Mouse (Mus musculus) small intestine, adult 2 months (tissue): ENCODE measurements around the gene Prss56.

Experiments
- CTCF ChIP-seq: fragments of 200-500 bp; IDR thresholded peaks from 2 replicates; pipeline ENCODE4 v1.5.1; 2012; ENCODE audit warnings: low read depth, mild to moderate bottlenecking, control low read depth, inconsistent platforms, low read length, moderate library complexity, mixed read lengths; ENCODE audit not compliant: insufficient replicate concordance, insufficient read length; ENCODE audit errors: extremely low read depth
- POLR2A ChIP-seq: fragments of 200-500 bp; IDR thresholded peaks from 2 replicates; pipeline ENCODE4 v1.6.1; 2012; ENCODE audit warnings: low read depth, mild to moderate bottlenecking, control low read depth, inconsistent platforms, low read length, moderate library complexity

- TF ChIP-seq POLR2A (no peak), CTCF (no peak)
Measured at GRCm38 (mm10) chr1:87190429-87190828, 7.3 kb downstream of the Prss56 start, which contains the start of gene Chrnd.
